Mouse (Mus musculus) heart, adult 8-10 months (tissue): ENCODE results near the gene Paqr8. TPM values are rescaled to one million over a fixed set of nuclear protein-coding genes. Genes with fewer than 3 reads are reported as not detected.

Experiments used
- DNase-seq: peaks from one replicate; pipeline ENCODE4 v3.0.0; 2022; ENCODE audit warnings: low spot score
- total RNA-seq, 4 experiments: library from RNA; stranded (reverse); gene quantifications; 2 replicates each; pipeline ENCODE4 v1.2.4; 2022

Gene Paqr8
- total RNA-seq, 4 experiments from 2014 or later = 1.2 to 1.8 (median 1.5) TPM

GRCm38 (mm10) chr1:20973389-20973788, 83.0 kb downstream of the Paqr8 start:
- no peak for DNase-seq

GRCm38 (mm10) chr1:20974341-20975135, 84.1 kb downstream of the Paqr8 start:
- DNase-seq = no peak

GRCm38 (mm10) chr1:20980553-20980952, 90.1 kb downstream of the Paqr8 start:
- no peak for DNase-seq

- DNase-seq = no peak
Observed at GRCm38 (mm10) chr1:20981764-20982163, 91.4 kb downstream of the Paqr8 start.

GRCm38 (mm10) chr1:20984103-20984502, 93.7 kb downstream of the Paqr8 start:
- no peak for DNase-seq

GRCm38 (mm10) chr1:20984582-20984981, 94.2 kb downstream of the Paqr8 start:
- DNase-seq = no peak

GRCm38 (mm10) chr1:20986378-20987056, 96.1 kb downstream of the Paqr8 start:
- DNase-seq = no peak

Other genes with a start within 250 kb of the Paqr8 start
- not detected for gene Il17a, start 159.7 kb upstream of the Paqr8 start, total RNA-seq
- not detected for gene Il17f, start 100.0 kb upstream of the Paqr8 start, total RNA-seq
- gene Mcm3, start 70.3 kb upstream of the Paqr8 start, total RNA-seq = 1 to 10 TPM; 3.2 to 4.3 (median 3.9) TPM
- under 1 TPM; 0.27 to 0.87 (median 0.50) TPM for gene Efhc1, start 61.0 kb downstream of the Paqr8 start, total RNA-seq
- gene Tram2, start 188.6 kb downstream of the Paqr8 start, total RNA-seq = 1 to 10 TPM; 4.3 to 5.8 (median 4.9) TPM